8 mouse cellular contexts compared by ENCODE assay signal in the genomic region with DNA sequence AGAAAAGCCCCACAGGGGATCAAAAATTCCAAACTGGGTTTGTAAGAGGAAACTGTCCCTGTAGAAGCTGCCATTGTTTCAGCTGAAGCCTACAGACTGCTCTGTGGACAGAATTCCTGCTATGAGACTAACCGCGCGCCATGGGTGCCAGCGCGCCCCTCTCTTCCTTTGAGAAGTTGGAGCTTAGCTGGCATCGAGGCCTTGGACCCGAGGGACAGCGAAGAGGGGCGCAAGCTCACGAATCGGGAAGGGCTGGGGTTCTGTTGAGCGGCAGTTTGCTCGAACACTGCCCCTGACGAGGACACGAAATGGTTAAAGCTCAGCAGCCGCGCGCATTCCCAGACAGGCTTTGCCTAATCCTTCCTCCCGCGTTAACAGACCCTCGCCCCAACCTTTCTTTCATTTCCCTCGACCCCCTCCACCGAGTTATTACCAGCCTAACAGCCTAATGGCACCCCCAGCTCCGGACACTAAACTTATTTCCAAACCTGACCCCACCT. TPM values are rescaled to one million over a fixed set of nuclear protein-coding genes. Genes with fewer than 3 reads are reported as not detected.
DNase-seq lines count a peak whose midpoint lies in the region; ATAC-seq and TF ChIP-seq lines count a peak whose summit lies in the region.

No protein-coding gene starts in this region.

- TF ChIP-seq CTCF in intestine, postnatal 0 days (IDR thresholded peaks at IDR 0.05; ENCODE audit: low read depth) = no peak

- peak; percentile 35 for ATAC-seq in forebrain, embryonic 15.5 days (replicated peaks)
- no peak; the same call in 1 of the 2 replicates for ATAC-seq in intestine, postnatal 0 days
- peak; percentile 66 for ATAC-seq in midbrain, embryonic 13.5 days

- peak; percentile 26 for DNase-seq in adrenal gland, adult 8-10 months
- DNase-seq in adrenal gland, adult (ENCODE audit: inconsistent age in 2 of 2, low spot score in 1 of 2) = no peak
- DNase-seq in right cerebral cortex, adult 2 months (ENCODE audit: low spot score in 2 of 2) = peak; percentile 29 to 51
- DNase-seq in right cerebral cortex, adult 18-20 months = no peak
- DNase-seq in left cerebral cortex, adult 9 months (ENCODE audit: low spot score in 2 of 2) = no peak

- H3K4me3 ChIP-seq in forebrain, embryonic 15.5 days = peak overlapping the region; percentile 80
- H3K4me3 ChIP-seq in intestine, postnatal 0 days (ENCODE audit: low read depth, low read length) = peak overlapping the region; percentile 60
- H3K4me3 ChIP-seq in midbrain, embryonic 13.5 days (replicated peaks) = peak overlapping the region; percentile 88

- H3K9ac ChIP-seq in forebrain, embryonic 15.5 days (replicated peaks) = peak overlapping the region; percentile 90
- H3K9ac ChIP-seq in intestine, postnatal 0 days (ENCODE audit: low read depth, low read length) = peak overlapping the region; percentile 59
- H3K9ac ChIP-seq in midbrain, embryonic 13.5 days (replicated peaks) = peak overlapping the region; percentile 91

- peak overlapping the region; percentile 89 for H3K4me2 ChIP-seq in forebrain, embryonic 15.5 days (replicated peaks)
- peak overlapping the region; percentile 97 for H3K4me2 ChIP-seq in intestine, postnatal 0 days (replicated peaks; ENCODE audit: low read depth)
- peak overlapping the region; percentile 96 for H3K4me2 ChIP-seq in midbrain, embryonic 13.5 days (replicated peaks)

- no peaks in the 10 kb centered on the region for H3K27me3 ChIP-seq in forebrain, embryonic 15.5 days
- H3K27me3 ChIP-seq in intestine, postnatal 0 days (replicated peaks; ENCODE audit: control insufficient read depth, insufficient read depth, low read length) = peaks cover 35% of the 10 kb centered on the region
- H3K27me3 ChIP-seq in midbrain, embryonic 13.5 days = no peaks in the 10 kb centered on the region

- peak overlapping the region; percentile 95 for H3K27ac ChIP-seq in forebrain, embryonic 15.5 days (replicated peaks)
- H3K27ac ChIP-seq in intestine, postnatal 0 days (ENCODE audit: low read depth, low read length) = peak overlapping the region; percentile 70
- H3K27ac ChIP-seq in midbrain, embryonic 13.5 days = peak overlapping the region; percentile 90

- under 1% methylated on average over 24 of the region's 24 CpGs for WGBS in forebrain, embryonic 15.5 days
- under 1% methylated on average over 24 of the region's 24 CpGs for WGBS in intestine, postnatal 0 days
- WGBS in midbrain, embryonic 13.5 days = under 1% methylated on average over 24 of the region's 24 CpGs

- no peaks in the 10 kb centered on the region for H3K9me3 ChIP-seq in forebrain, embryonic 15.5 days
- no peaks in the 10 kb centered on the region for H3K9me3 ChIP-seq in intestine, postnatal 0 days (ENCODE audit: control insufficient read depth)
- H3K9me3 ChIP-seq in midbrain, embryonic 13.5 days = no peaks in the 10 kb centered on the region; the same call in 1 of the 2 replicates

- peaks cover 7% of the 10 kb centered on the region; the same call in 1 of the 2 replicates for H3K36me3 ChIP-seq in forebrain, embryonic 15.5 days
- H3K36me3 ChIP-seq in intestine, postnatal 0 days (ENCODE audit: control insufficient read depth, insufficient read depth) = no peaks in the 10 kb centered on the region
- peaks cover 9% of the 10 kb centered on the region for H3K36me3 ChIP-seq in midbrain, embryonic 13.5 days

- peaks cover 45% of the 10 kb centered on the region for H3K4me1 ChIP-seq in forebrain, embryonic 15.5 days
- H3K4me1 ChIP-seq in intestine, postnatal 0 days (replicated peaks; ENCODE audit: control insufficient read depth, insufficient read depth, low read length) = no peaks in the 10 kb centered on the region
- H3K4me1 ChIP-seq in midbrain, embryonic 13.5 days (replicated peaks) = peaks cover 32% of the 10 kb centered on the region

RNA-seq across cellular contexts. Expression of a gene that starts 1.8 kb away (rescaled TPM):
- 10 to 100 TPM in 3 of 4 experiments, 1 to 10 TPM in 1; 8.7 to 20.2 (median 13.7) TPM for total RNA-seq in adrenal gland, adult 8-10 months (2022)
- polyA plus RNA-seq in forebrain, embryonic 15.5 days (2015; fragmentation: Nextera tagmentation; extraction: Ambion mirVana) = 11.2 and 11.3 TPM in 2 replicates
- 2.8 and 3.0 TPM in 2 replicates for polyA plus RNA-seq in intestine, postnatal 0 days (2015; fragmentation: Nextera tagmentation; extraction: Ambion mirVana)
- 6.9 and 7.2 TPM in 2 replicates for polyA plus RNA-seq in midbrain, embryonic 13.5 days (2015; fragmentation: Nextera tagmentation; extraction: Ambion mirVana)

Comparison
In these comparisons a context has a peak if more than half of its experiments do, and no peak if none do; other contexts are left out.
1. DNase-seq: peak in adrenal gland, adult 8-10 months (single experiment) and right cerebral cortex, adult 2 months (2 of 2); none in adrenal gland, adult (0 of 2), right cerebral cortex, adult 18-20 months (single experiment) and left cerebral cortex, adult 9 months (0 of 2).
2. Peak in every context shown above with its lines, with median percentiles within 50 percentile points of each other: H3K27ac ChIP-seq, H3K4me2 ChIP-seq, H3K4me3 ChIP-seq and H3K9ac ChIP-seq.